Mouse (Mus musculus) large intestine, adult 2 months (tissue): Measurements from ENCODE around the gene Sla2. TPM values are rescaled to one million over a fixed set of nuclear protein-coding genes. Genes with fewer than 3 reads are reported as not detected.
"Not testable (repeated sequence)": the region's sequence is repeated elsewhere in the genome, so short reads cannot be mapped to it uniquely, and the experiment has no call there.

Experiments
- DNase-seq: peaks from one replicate; pipeline ENCODE4 v3.0.0-alpha.2; 2012; ENCODE audit warnings: low read depth, low spot score
- WGBS: fragments of 180-500 bp; shearing (Covaris S2); methylation state at CpG from one replicate; pipeline ENCODE4 v1.1.7; 2018; 5-methylcytosine and 5-hydroxymethylcytosine counted together
- polyA plus RNA-seq: library from polyadenylated mRNA; depleted of rRNA; stranded (reverse); fragments of >200 nt; gene quantifications from 2 replicates; pipeline ENCODE4 v1.2.3, GENCODE M21; 2012; rRNA removed

Sla2 gene
- polyA plus RNA-seq, 1 experiment: 0.89 TPM

- WGBS: 49% methylated on average over 10 of the region's 10 CpGs
These were observed 43.7 kb downstream of the Sla2 start for GRCm38 (mm10) chr2:156843331-156843730.

GRCm38 (mm10) chr2:156842711-156843110 lies 44.3 kb downstream of the Sla2 start:
- no peak for DNase-seq
- WGBS: 64% methylated on average over 11 of the region's 11 CpGs

More at GRCm38 (mm10) chr2:156843331-156843730, 43.7 kb downstream of the Sla2 start:
- no peak for DNase-seq

DNA sequence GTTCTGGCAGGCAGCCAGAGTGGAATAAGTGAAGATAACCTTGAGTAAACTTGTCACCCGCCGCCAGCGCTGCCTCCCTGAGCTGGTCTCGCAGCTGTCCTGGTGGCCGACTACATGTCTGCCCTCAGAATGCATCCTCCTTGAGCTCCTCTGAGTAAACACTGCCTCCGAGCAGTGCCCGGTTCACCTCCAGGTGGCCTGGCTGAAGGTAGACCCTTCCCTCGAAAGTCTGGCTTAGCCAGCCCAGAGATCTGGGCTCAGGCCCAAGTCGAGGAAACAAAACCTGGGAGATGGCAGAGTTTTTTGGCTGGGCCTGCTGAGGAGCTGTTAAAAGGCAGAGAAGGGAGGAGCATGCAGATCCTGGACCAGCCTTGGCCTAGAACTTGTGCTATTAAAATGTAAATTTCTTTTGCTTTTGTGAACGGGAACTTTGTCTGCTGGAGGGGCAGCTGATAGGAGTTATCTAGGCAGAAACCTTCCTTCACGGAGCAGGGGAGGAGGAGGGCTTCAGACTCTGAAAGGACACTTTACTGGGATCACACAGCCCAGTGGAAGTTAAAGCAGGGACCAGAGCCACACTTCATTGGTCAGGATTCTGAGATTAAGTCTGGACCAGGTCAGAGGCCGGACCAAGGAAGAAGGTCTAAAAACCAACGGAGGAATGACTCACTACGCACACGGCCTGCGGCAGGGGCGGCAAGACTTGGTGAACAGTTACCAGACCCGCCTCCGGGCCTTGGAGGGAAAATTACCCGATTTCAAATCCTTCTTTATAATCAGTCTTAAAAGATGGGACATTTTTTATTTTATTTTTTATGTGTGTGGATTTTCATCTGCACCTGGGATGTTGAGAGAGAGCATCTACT lies 44.9 kb downstream of the Sla2 start:
- DNase-seq: no peak
- WGBS: 16% methylated on average over 20 of the region's 20 CpGs

GRCm38 (mm10) chr2:156841028-156841840 lies 45.8 kb downstream of the Sla2 start:
- under 1% methylated on average over 42 of the region's 42 CpGs for WGBS
- no peak for DNase-seq

- DNase-seq: no peak
- under 1% methylated on average over 71 of the region's 79 CpGs for WGBS
These were observed 46.5 kb downstream of the Sla2 start for GRCm38 (mm10) chr2:156840301-156841027.

GRCm38 (mm10) chr2:156839319-156840191 lies 47.4 kb downstream of the Sla2 start, which contains the start of gene Tgif2:
TSS of gene Tgif2 (plus strand) at chr2:156840007.
- 12% methylated on average over 61 of the region's 61 CpGs for WGBS
- no peak for DNase-seq

GRCm38 (mm10) chr2:156838839-156839238 lies 48.2 kb downstream of the Sla2 start:
- 79% methylated on average over 6 of the region's 6 CpGs for WGBS
- DNase-seq: no peak

GRCm38 (mm10) chr2:156834336-156834735 lies 52.7 kb downstream of the Sla2 start:
- WGBS: 94% methylated on average over 11 of the region's 11 CpGs
- no peak for DNase-seq

- DNase-seq: not testable (repeated sequence)
- WGBS: 88% methylated on average over 6 of the region's 6 CpGs
These were observed 61.9 kb downstream of the Sla2 start for GRCm38 (mm10) chr2:156825128-156825527.

Other genes with a start within 250 kb of the Sla2 start
- 827 and 975 TPM in 2 replicates for gene Myl9, start 111.8 kb downstream of the Sla2 start, polyA plus RNA-seq
- 3.2 and 3.8 TPM in 2 replicates for gene Tgif2, start 47.2 kb downstream of the Sla2 start, polyA plus RNA-seq
- 0.62 and 1.3 TPM in 2 replicates for gene 4930518I15Rik, start 29.2 kb downstream of the Sla2 start, polyA plus RNA-seq
- 94.1 and 99.0 TPM in 2 replicates for gene Rab5if, start 24.1 kb downstream of the Sla2 start, polyA plus RNA-seq
- gene Ndrg3, start 104.9 kb upstream of the Sla2 start, polyA plus RNA-seq: 58.2 and 71.7 TPM in 2 replicates
- 5.0 and 6.4 TPM in 2 replicates for gene Dsn1, start 120.0 kb upstream of the Sla2 start, polyA plus RNA-seq
- gene Soga1, start 192.1 kb upstream of the Sla2 start, polyA plus RNA-seq: 2.1 and 3.0 TPM in 2 replicates
- gene Tldc2, start 199.9 kb upstream of the Sla2 start, polyA plus RNA-seq: 15.5 and 29.7 TPM in 2 replicates
- 28.3 and 47.1 TPM in 2 replicates for gene Samhd1, start 248.1 kb upstream of the Sla2 start, polyA plus RNA-seq